Mouse (Mus musculus): ENCODE measurements at regions not wholly inside any gene's neighbourhood (a gene's known extent, or its start where the extent isn't known, plus 50 kb on each side); places are given as distances from the start of the nearest gene placed in this dataset.

DNA sequence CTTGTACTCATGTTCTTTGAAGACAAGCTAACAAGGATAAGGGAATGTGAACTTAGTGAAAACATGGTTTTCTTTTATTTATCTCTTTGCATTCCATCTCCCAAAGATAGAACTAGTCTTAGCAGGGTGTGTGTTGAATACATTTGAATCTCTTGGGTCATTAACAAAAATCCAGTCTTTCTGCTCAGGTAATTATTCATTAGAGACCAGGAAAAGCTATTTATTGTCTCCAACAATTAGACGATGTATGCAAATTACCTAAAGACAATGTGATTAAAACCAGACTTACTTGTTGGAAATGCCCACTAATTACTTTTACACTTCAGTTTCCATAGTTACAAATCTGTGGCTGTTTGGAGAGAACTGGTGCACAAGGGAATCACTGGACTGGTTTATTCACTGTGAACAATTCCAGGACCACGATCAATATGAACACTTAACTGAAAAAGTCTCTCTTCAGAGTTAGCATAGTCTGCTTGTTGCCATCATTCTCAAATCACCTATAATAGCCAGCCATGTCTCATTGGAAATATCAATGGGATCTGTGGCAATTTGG, 584.4 kb downstream of the Mettl4 start:
- 58% methylated on average over 2 of the region's 2 CpGs for WGBS
- no peak for ATAC-seq (ENCODE audit: low FRiP score, low read depth)

DNA sequence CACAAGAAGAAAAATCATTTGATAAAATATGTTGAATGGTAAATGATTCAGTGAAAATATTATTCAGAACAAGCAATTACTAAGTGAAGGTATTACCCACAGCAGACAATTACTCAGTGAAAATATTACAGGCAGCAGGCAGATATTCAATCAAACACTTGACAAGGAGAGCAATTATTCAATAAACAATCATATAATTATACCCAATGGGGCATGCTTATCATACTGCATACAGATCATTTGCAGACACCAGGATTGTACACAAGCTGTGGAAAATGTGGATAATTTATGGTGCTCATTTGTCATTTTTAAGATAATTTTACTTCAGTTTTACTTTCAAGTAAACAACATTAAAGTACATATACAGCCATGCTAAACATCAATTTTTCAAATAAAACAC, 605.5 kb downstream of the Mettl4 start:
- ATAC-seq (ENCODE audit: low FRiP score, low read depth): no peak
- TF ChIP-seq POLR2A (IDR thresholded peaks at IDR 0.05; ENCODE audit: borderline replicate concordance, extremely low read depth, insufficient read depth, insufficient read length): no peak

More for the DNA sequence above, 584.4 kb downstream of the Mettl4 start:
- Histone ChIP-seq H3K36me3 (ENCODE audit: control insufficient read depth, insufficient read depth, low read length) (no peaks in the 10 kb centered on the region), H3K9me3 (ENCODE audit: control insufficient read depth, low read length) (no peaks in the 10 kb centered on the region), H3K4me2 (replicated peaks; ENCODE audit: low read depth, low read length, severe bottlenecking) (no peak overlapping the region), H3K4me3 (replicated peaks; ENCODE audit: low read length) (no peak overlapping the region), H3K27me3 (ENCODE audit: control insufficient read depth, insufficient read depth, low read length) (no peaks in the 10 kb centered on the region), H3K9ac (ENCODE audit: low read depth, low read length, severe bottlenecking) (no peak overlapping the region), H3K4me1 (ENCODE audit: control insufficient read depth, insufficient read depth, low read length) (no peaks in the 10 kb centered on the region), H3K27ac (replicated peaks; ENCODE audit: low read depth, low read length) (no peak overlapping the region)
- DNase-seq (ENCODE audit: low spot score): no peak
- no peak for TF ChIP-seq POLR2A (IDR thresholded peaks at IDR 0.05; ENCODE audit: borderline replicate concordance, extremely low read depth, insufficient read depth, insufficient read length)

DNA sequence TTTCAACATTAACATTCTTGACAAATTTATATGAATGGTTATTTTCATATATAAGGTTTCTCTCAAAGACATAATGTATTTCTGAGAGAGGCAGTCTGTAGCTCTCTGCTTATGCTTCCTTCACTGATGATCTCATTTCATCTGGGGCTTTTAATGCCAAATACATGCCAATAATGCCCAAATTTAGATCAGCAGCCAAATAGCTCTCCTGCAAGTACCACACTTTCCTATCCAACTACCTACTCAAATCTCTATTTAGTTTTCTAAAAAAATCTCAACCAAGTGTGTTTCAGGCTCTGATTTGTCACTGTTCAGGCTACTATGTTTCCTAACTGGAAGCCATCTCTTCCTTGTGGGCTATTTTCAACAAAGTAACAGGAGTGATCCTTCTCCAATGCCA, 616.6 kb downstream of the Mettl4 start:
- Histone ChIP-seq H3K27me3 (ENCODE audit: control insufficient read depth, insufficient read depth, low read length) (no peaks in the 10 kb centered on the region), H3K4me3 (replicated peaks; ENCODE audit: low read length) (no peak overlapping the region), H3K9me3 (ENCODE audit: control insufficient read depth, low read length) (no peaks in the 10 kb centered on the region), H3K36me3 (ENCODE audit: control insufficient read depth, insufficient read depth, low read length) (no peaks in the 10 kb centered on the region), H3K4me1 (ENCODE audit: control insufficient read depth, insufficient read depth, low read length) (no peaks in the 10 kb centered on the region), H3K9ac (ENCODE audit: low read depth, low read length, severe bottlenecking) (no peak overlapping the region), H3K27ac (replicated peaks; ENCODE audit: low read depth, low read length) (no peak overlapping the region), H3K4me2 (replicated peaks; ENCODE audit: low read depth, low read length, severe bottlenecking) (no peak overlapping the region)
- DNase-seq (ENCODE audit: low spot score) (no peak), ATAC-seq (ENCODE audit: low FRiP score, low read depth) (no peak)
- no peak for TF ChIP-seq POLR2A (IDR thresholded peaks at IDR 0.05; ENCODE audit: borderline replicate concordance, extremely low read depth, insufficient read depth, insufficient read length)

More for the DNA sequence above, 605.5 kb downstream of the Mettl4 start:
- Histone ChIP-seq H3K27me3 (ENCODE audit: control insufficient read depth, insufficient read depth, low read length) (no peaks in the 10 kb centered on the region), H3K9ac (ENCODE audit: low read depth, low read length, severe bottlenecking) (no peak overlapping the region), H3K4me1 (ENCODE audit: control insufficient read depth, insufficient read depth, low read length) (no peaks in the 10 kb centered on the region), H3K27ac (replicated peaks; ENCODE audit: low read depth, low read length) (no peak overlapping the region), H3K4me3 (replicated peaks; ENCODE audit: low read length) (no peak overlapping the region), H3K36me3 (ENCODE audit: control insufficient read depth, insufficient read depth, low read length) (no peaks in the 10 kb centered on the region), H3K4me2 (replicated peaks; ENCODE audit: low read depth, low read length, severe bottlenecking) (no peak overlapping the region), H3K9me3 (ENCODE audit: control insufficient read depth, low read length) (no peaks in the 10 kb centered on the region)
- DNase-seq (ENCODE audit: low spot score): no peak

DNA sequence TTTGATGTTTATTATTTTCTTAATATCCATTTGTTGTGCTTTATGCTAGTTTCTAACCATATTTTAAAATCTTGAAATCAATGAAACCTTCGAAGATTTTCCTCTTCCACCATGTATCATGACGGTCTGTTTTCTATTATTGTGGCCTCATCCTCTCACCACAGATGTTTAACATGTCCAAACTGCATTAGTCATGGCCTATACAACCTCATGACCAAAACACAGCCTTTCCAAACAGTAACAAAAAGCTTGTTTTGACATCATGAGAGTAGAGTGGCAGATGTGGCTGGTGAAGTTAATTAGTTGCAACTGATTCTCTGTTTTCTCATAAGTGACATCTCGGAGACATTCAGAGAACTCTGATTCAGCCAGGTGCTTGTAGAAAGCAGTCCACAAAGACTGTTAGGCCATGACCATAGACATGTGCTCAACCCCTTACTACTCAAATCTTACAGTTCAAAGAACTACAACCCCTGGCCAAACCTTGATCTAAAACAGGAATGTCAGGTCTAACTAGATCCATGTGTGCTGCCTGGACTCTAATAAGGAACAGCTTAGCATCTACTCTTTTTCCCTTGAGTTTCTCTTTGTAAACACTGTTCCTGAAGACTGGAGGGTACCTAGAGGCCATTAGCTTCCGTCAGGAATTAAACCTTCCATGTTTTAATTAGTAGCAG, 655.7 kb downstream of the Mettl4 start:
- no peak for TF ChIP-seq POLR2A (IDR thresholded peaks at IDR 0.05; ENCODE audit: borderline replicate concordance, extremely low read depth, insufficient read depth, insufficient read length)
- Histone ChIP-seq H3K4me3 (replicated peaks; ENCODE audit: low read length) (no peak overlapping the region), H3K9ac (ENCODE audit: low read depth, low read length, severe bottlenecking) (no peak overlapping the region), H3K27me3 (ENCODE audit: control insufficient read depth, insufficient read depth, low read length) (no peaks in the 10 kb centered on the region), H3K27ac (replicated peaks; ENCODE audit: low read depth, low read length) (no peak overlapping the region), H3K36me3 (ENCODE audit: control insufficient read depth, insufficient read depth, low read length) (no peaks in the 10 kb centered on the region), H3K4me2 (replicated peaks; ENCODE audit: low read depth, low read length, severe bottlenecking) (no peak overlapping the region), H3K4me1 (ENCODE audit: control insufficient read depth, insufficient read depth, low read length) (no peaks in the 10 kb centered on the region), H3K9me3 (ENCODE audit: control insufficient read depth, low read length) (no peaks in the 10 kb centered on the region)
- DNase-seq (ENCODE audit: low spot score): peak; percentile 59
- no peak for ATAC-seq (ENCODE audit: low FRiP score, low read depth)
- 25% methylated on average over 4 of the region's 4 CpGs for WGBS

DNA sequence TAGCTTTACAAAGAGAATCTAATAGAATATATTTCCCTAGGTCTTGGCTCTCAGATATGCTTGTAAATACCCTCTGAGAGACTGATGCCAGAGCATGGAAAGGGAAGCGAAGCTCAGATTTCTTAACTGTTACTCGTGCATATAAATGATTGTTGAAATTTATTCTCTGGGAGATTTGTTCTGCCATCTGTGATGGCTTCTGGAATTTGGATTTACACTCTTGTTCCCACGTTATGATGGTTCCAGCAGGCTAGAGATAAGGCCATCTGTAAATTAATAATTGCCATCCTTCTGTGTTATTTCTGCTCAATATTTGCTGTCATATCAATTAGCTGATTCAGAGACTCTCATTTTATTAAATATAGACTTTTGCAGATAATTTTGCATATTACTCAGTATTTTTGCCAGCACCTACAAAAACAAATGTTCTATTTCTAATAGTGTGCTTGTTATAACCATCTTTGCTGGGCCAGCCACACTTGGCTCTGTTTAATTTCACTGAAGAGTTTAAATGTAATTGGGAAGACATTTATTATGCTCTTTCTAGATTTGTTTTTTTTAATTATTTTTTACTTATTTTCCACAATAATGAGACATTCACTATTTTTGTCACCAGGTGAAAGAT, 695.3 kb downstream of the Mettl4 start:
- no peaks in the 10 kb centered on the region for H3K27me3 ChIP-seq (ENCODE audit: control insufficient read depth, insufficient read depth, low read length)
- no peak for DNase-seq (ENCODE audit: low spot score)
- no peaks in the 10 kb centered on the region for H3K9me3 ChIP-seq (ENCODE audit: control insufficient read depth, low read length)
- no peak overlapping the region for H3K4me2 ChIP-seq (replicated peaks; ENCODE audit: low read depth, low read length, severe bottlenecking)
- no peak for ATAC-seq (ENCODE audit: low FRiP score, low read depth)
- no peak overlapping the region for H3K9ac ChIP-seq (ENCODE audit: low read depth, low read length, severe bottlenecking)
- WGBS: 52% methylated on average over 3 of the region's 3 CpGs
- H3K36me3 ChIP-seq (ENCODE audit: control insufficient read depth, insufficient read depth, low read length): no peaks in the 10 kb centered on the region
- no peaks in the 10 kb centered on the region for H3K4me1 ChIP-seq (ENCODE audit: control insufficient read depth, insufficient read depth, low read length)
- no peak overlapping the region for H3K27ac ChIP-seq (replicated peaks; ENCODE audit: low read depth, low read length)
- H3K4me3 ChIP-seq (replicated peaks; ENCODE audit: low read length): no peak overlapping the region
- no peak for TF ChIP-seq POLR2A (IDR thresholded peaks at IDR 0.05; ENCODE audit: borderline replicate concordance, extremely low read depth, insufficient read depth, insufficient read length)

Measured in limb, embryonic 14.5 days (tissue).